Mouse (Mus musculus) A20 (cell line): ENCODE measurements at regions not wholly inside any gene's neighbourhood (a gene's known extent, or its start where the extent isn't known, plus 50 kb on each side); places are given as distances from the start of the nearest gene placed in this dataset.

Source experiments
- DNase-seq: peaks from one replicate; pipeline ENCODE4 v3.0.0-alpha.2; 2011; ENCODE audit warnings: low read depth, low spot score

- no peak for DNase-seq
Measured at GRCm38 (mm10) chr12:25785646-25786606, 629.1 kb downstream of the Rnf144a start.

GRCm38 (mm10) chr12:25784401-25784800 is 630.7 kb downstream of the Rnf144a start:
- DNase-seq, result no peak

- no peak for DNase-seq
Measured at GRCm38 (mm10) chr12:25782972-25783717, 631.9 kb downstream of the Rnf144a start.

GRCm38 (mm10) chr12:25771856-25772255 is 643.2 kb downstream of the Rnf144a start:
- DNase-seq, result no peak

GRCm38 (mm10) chr12:25768644-25769043 is 646.4 kb downstream of the Rnf144a start:
- no peak for DNase-seq

GRCm38 (mm10) chr12:25763061-25763460 is 652.0 kb downstream of the Rnf144a start:
- no peak for DNase-seq

GRCm38 (mm10) chr12:25757014-25757413 is 658.0 kb downstream of the Rnf144a start:
- no peak for DNase-seq

GRCm38 (mm10) chr12:25733801-25734200 is 636.9 kb upstream of the Id2 start:
- no peak for DNase-seq

- no peak for DNase-seq
Measured at GRCm38 (mm10) chr12:25725774-25726173, 628.8 kb upstream of the Id2 start.

GRCm38 (mm10) chr12:25711186-25711585 is 614.2 kb upstream of the Id2 start:
- no peak for DNase-seq

- DNase-seq, result peak; percentile 39
Measured at GRCm38 (mm10) chr12:25703023-25703400, 606.1 kb upstream of the Id2 start.

- DNase-seq, result no peak
Measured at GRCm38 (mm10) chr12:25702176-25703022, 605.5 kb upstream of the Id2 start.

GRCm38 (mm10) chr12:25687063-25687462 is 590.1 kb upstream of the Id2 start:
- no peak for DNase-seq

- no peak for DNase-seq
Measured at GRCm38 (mm10) chr12:25676631-25677030, 579.7 kb upstream of the Id2 start.

- no peak for DNase-seq
Measured at GRCm38 (mm10) chr12:25668336-25668735, 571.4 kb upstream of the Id2 start.

- no peak for DNase-seq
Measured at GRCm38 (mm10) chr12:25654456-25654855, 557.5 kb upstream of the Id2 start.

GRCm38 (mm10) chr12:25650237-25650636 is 553.3 kb upstream of the Id2 start:
- no peak for DNase-seq

- no peak for DNase-seq
Measured at GRCm38 (mm10) chr12:25628081-25628480, 531.1 kb upstream of the Id2 start.

- DNase-seq, result no peak
Measured at GRCm38 (mm10) chr12:25625858-25626257, 528.9 kb upstream of the Id2 start.

GRCm38 (mm10) chr12:25623449-25623848 is 526.5 kb upstream of the Id2 start:
- no peak for DNase-seq

GRCm38 (mm10) chr12:25621142-25621541 is 524.2 kb upstream of the Id2 start:
- DNase-seq, result no peak

GRCm38 (mm10) chr12:25617521-25617920 is 520.6 kb upstream of the Id2 start:
- no peak for DNase-seq
